Mouse (Mus musculus) ES-E14 (cell line): ENCODE measurements around the gene Stard9.

ENCODE experiments used
- CHD2 ChIP-seq: IDR thresholded peaks from 2 replicates; pipeline ENCODE4 v1.6.1; 2014; ENCODE audit warnings: mild to moderate bottlenecking, low read depth, low read length, inconsistent platforms
- MAFK ChIP-seq: IDR thresholded peaks from 2 replicates; pipeline ENCODE4 v1.6.1; 2014; ENCODE audit warnings: mild to moderate bottlenecking, low read depth, low read length, inconsistent platforms; ENCODE audit not compliant: insufficient read depth
- ZC3H11A ChIP-seq: IDR thresholded peaks from 2 replicates; pipeline ENCODE4 v1.6.1; 2012; ENCODE audit warnings: low read depth, mild to moderate bottlenecking, inconsistent platforms, low read length, borderline replicate concordance

GRCm38 (mm10) chr2:120606021-120606690 is 22.8 kb upstream of the Stard9 start:
- TF ChIP-seq ZC3H11A (no peak), MAFK (no peak), CHD2 (no peak)
